In genomic region chr4:123548317-123548716, GRCm38 (mm10) we compare ENCODE assay signal across 27 mouse cellular contexts.
DNase-seq lines count a peak whose midpoint lies in the region; ATAC-seq lines count a peak whose summit lies in the region.
"Had no signal": no experiment of that assay in that cellular context is flagged by ENCODE, and none has a peak within 500 bp of the region (broad histone marks: within the 10 kb centered on the region; RNA-seq: fewer than 3 reads in every experiment).

No protein-coding gene starts in this region.

- no peaks in the 10 kb centered on the region for H3K9me3 ChIP-seq in heart, embryonic 15.5 days (replicated peaks)
- no peaks in the 10 kb centered on the region for H3K9me3 ChIP-seq in heart, embryonic 10.5 days
- H3K9me3 ChIP-seq: liver, embryonic 12.5 days; midbrain, embryonic 12.5 days; stomach, embryonic 15.5 days had no signal

- no peak overlapping the region for H3K9ac ChIP-seq in heart, embryonic 15.5 days
- H3K9ac ChIP-seq: hindbrain, embryonic 14.5 days; liver, embryonic 12.5 days; liver, postnatal 0 days; midbrain, embryonic 12.5 days; stomach, embryonic 15.5 days had no signal

- H3K4me2 ChIP-seq in heart, embryonic 15.5 days: no peak overlapping the region
- H3K4me2 ChIP-seq: hindbrain, embryonic 14.5 days; liver, embryonic 12.5 days; midbrain, embryonic 12.5 days; stomach, embryonic 15.5 days had no signal

- ATAC-seq in cerebellum, adult (ENCODE audit: insufficient number of reproducible peaks, low FRiP score, low TSS enrichment): no peak
- peak; percentile 47; the same call in 1 of the 2 replicates for ATAC-seq in frontal cortex, adult (ENCODE audit: low TSS enrichment)
- ATAC-seq in heart, embryonic 15.5 days (replicated peaks; ENCODE audit: insufficient number of reproducible peaks, insufficient read depth, low FRiP score, low read depth): no peak
- 0 out of 2 replicates have a peak, but pooled peaks have one; percentile 36 for ATAC-seq in common myeloid progenitor, adult 5-6 weeks (replicated peaks; ENCODE audit: low read depth, poor library complexity, severe bottlenecking)
- ATAC-seq: forebrain, embryonic 16.5 days; intestine, postnatal 0 days; liver, embryonic 12.5 days; liver, postnatal 0 days; Patski had no signal

- no peak overlapping the region for H3K4me3 ChIP-seq in heart, embryonic 15.5 days
- H3K4me3 ChIP-seq in heart, embryonic 10.5 days: no peak overlapping the region
- H3K4me3 ChIP-seq: erythroblast, embryonic 14.5 days; liver, embryonic 12.5 days; midbrain, embryonic 12.5 days; stomach, embryonic 15.5 days had no signal

- H3K27me3 ChIP-seq in heart, embryonic 15.5 days: no peaks in the 10 kb centered on the region
- H3K27me3 ChIP-seq in heart, embryonic 10.5 days (ENCODE audit: insufficient read depth, poor library complexity, severe bottlenecking): no peaks in the 10 kb centered on the region
- H3K27me3 ChIP-seq: liver, embryonic 12.5 days; midbrain, embryonic 12.5 days; Patski; stomach, embryonic 15.5 days had no signal

- 60% methylated on average over 3 of the region's 3 CpGs for WGBS in heart, embryonic 15.5 days
- 72% methylated on average over 3 of the region's 3 CpGs for WGBS in heart, embryonic 10.5 days

- H3K4me1 ChIP-seq in heart, embryonic 15.5 days (replicated peaks): peaks cover 23% of the 10 kb centered on the region
- H3K4me1 ChIP-seq in heart, embryonic 10.5 days: peaks cover 24% of the 10 kb centered on the region
- H3K4me1 ChIP-seq: stomach, embryonic 15.5 days had no signal

- peak overlapping the region; percentile 3; the same call in 1 of the 2 replicates for H3K27ac ChIP-seq in heart, embryonic 15.5 days
- no peak overlapping the region for H3K27ac ChIP-seq in heart, embryonic 10.5 days
- H3K27ac ChIP-seq: hindbrain, embryonic 14.5 days; liver, embryonic 12.5 days; midbrain, embryonic 12.5 days; stomach, embryonic 15.5 days had no signal

- H3K36me3 ChIP-seq in heart, embryonic 15.5 days: peaks cover 7% of the 10 kb centered on the region; the same call in 1 of the 2 replicates
- H3K36me3 ChIP-seq in heart, embryonic 10.5 days: peaks cover 36% of the 10 kb centered on the region

- peak; percentile 36 to 51 for DNase-seq in cerebellum, adult 18-20 months
- DNase-seq in frontal cortex, postnatal 25 days (ENCODE audit: low spot score in 2 of 2): no peak
- DNase-seq in heart, embryonic 10.5 days (ENCODE audit: low spot score): no peak
- DNase-seq in adrenal gland, adult 18-20 months (ENCODE audit: low spot score in 2 of 2): no peak
- DNase-seq: adrenal gland, postnatal 25 days; cerebellum, adult 8-10 months; gastrocnemius, postnatal 14 days; heart, postnatal 4 days; kidney, adult 9 months; kidney, postnatal 10 days; layer of hippocampus, postnatal 36 days; left cerebral cortex, postnatal 4 days; liver, postnatal 0 days; lung, postnatal 36 days; right cerebral cortex, postnatal 25 days had no signal

Comparison
In these comparisons a context has a peak if more than half of its experiments do, and no peak if none do; other contexts are left out.
1. DNase-seq: peak in cerebellum, adult 18-20 months (2 of 2); none in frontal cortex, postnatal 25 days (0 of 2), heart, embryonic 10.5 days (single experiment) and adrenal gland, adult 18-20 months (0 of 2).
2. ATAC-seq: peak in frontal cortex, adult (single experiment) and common myeloid progenitor, adult 5-6 weeks (single experiment); none in cerebellum, adult (single experiment) and heart, embryonic 15.5 days (single experiment).